Mouse (Mus musculus) CH12.LX (cell line): ENCODE results near the gene Kdm1b.

ENCODE experiments used
- CHD1 ChIP-seq: IDR thresholded peaks from 2 replicates; pipeline ENCODE4 v1.6.1; 2012; ENCODE audit warnings: low read depth, low read length, improper control_type of control experiment, inconsistent platforms
- CHD2 ChIP-seq: IDR thresholded peaks from 2 replicates; pipeline ENCODE4 v1.6.1; 2011; ENCODE audit warnings: low read length, improper control_type of control experiment
- CTCF ChIP-seq, 2 experiments: IDR thresholded peaks in 1 of 2; conservative IDR thresholded peaks in 1 of 2; 2 replicates each; pipeline ENCODE4 v1.5.1; 2011 to 2012; ENCODE audit warnings: low read depth in 2 of 2, low read length in 2 of 2, improper control_type of control experiment in 1 of 2, inconsistent platforms in 1 of 2, mild to moderate bottlenecking in 1 of 2, moderate library complexity in 1 of 2
- EP300 ChIP-seq: IDR thresholded peaks from 2 replicates; pipeline ENCODE4 v1.6.1; 2011; ENCODE audit warnings: low read length, improper control_type of control experiment
- JUN ChIP-seq: IDR thresholded peaks from 2 replicates; pipeline ENCODE4 v1.6.1; 2011; ENCODE audit warnings: low read depth, mild to moderate bottlenecking, low read length, improper control_type of control experiment, moderate library complexity; ENCODE audit not compliant: insufficient read depth
- MAX ChIP-seq: IDR thresholded peaks from 2 replicates; pipeline ENCODE4 v1.6.1; 2011; ENCODE audit warnings: low read length, improper control_type of control experiment
- MXI1 ChIP-seq: IDR thresholded peaks from 2 replicates; pipeline ENCODE4 v1.6.1; 2011; ENCODE audit warnings: mild to moderate bottlenecking, low read depth, low read length, improper control_type of control experiment
- NELFE ChIP-seq: IDR thresholded peaks from 2 replicates; pipeline ENCODE4 v1.6.1; 2011; ENCODE audit warnings: low read depth, low read length, improper control_type of control experiment
- POLR2A ChIP-seq: IDR thresholded peaks from 2 replicates; pipeline ENCODE4 v1.6.1; 2011; ENCODE audit warnings: low read depth, mild to moderate bottlenecking, improper control_type of control experiment, low read length
- POLR2AphosphoS2 ChIP-seq: IDR thresholded peaks from 2 replicates; pipeline ENCODE4 v1.6.1; 2011; ENCODE audit warnings: low read depth, low read length, improper control_type of control experiment
- TBP ChIP-seq: conservative IDR thresholded peaks from 2 replicates; pipeline ENCODE4 v1.6.1; 2011; ENCODE audit warnings: low read depth, low read length, improper control_type of control experiment
- TCF12 ChIP-seq: IDR thresholded peaks from 2 replicates; pipeline ENCODE4 v1.6.1; 2014; ENCODE audit warnings: low read depth, mild to moderate bottlenecking, inconsistent platforms, low read length, improper control_type of control experiment
- UBTF ChIP-seq: IDR thresholded peaks from 2 replicates; pipeline ENCODE4 v1.6.1; 2012; ENCODE audit warnings: low read depth, mild to moderate bottlenecking, inconsistent platforms, low read length, improper control_type of control experiment, moderate library complexity
- USF1 ChIP-seq: IDR thresholded peaks from 2 replicates; pipeline ENCODE4 v1.6.1; 2014; ENCODE audit warnings: low read depth, mild to moderate bottlenecking, inconsistent platforms, low read length, improper control_type of control experiment

- TF ChIP-seq MXI1 (no peak), CHD1 (no peak), NELFE (no peak), TCF12 (no peak), EP300 (no peak), POLR2AphosphoS2 (no peak), USF1 (no peak), POLR2A (no peak), JUN (no peak), TBP (no peak), CHD2 (no peak), CTCF (conservative IDR thresholded peaks at IDR 0.05 in 1 of 2, IDR thresholded peaks at IDR 0.05 in 1 of 2; ENCODE audit: low read depth in 2 of 2, low read length in 2 of 2) (no peak), MAX (no peak), UBTF (no peak)
Measured at GRCm38 (mm10) chr13:47096591-47096990, 53.3 kb downstream of the Kdm1b start.
